Mouse (Mus musculus) heart, embryonic 11.5 days (tissue): ENCODE data around the gene Capg. TPM values are rescaled to one million over a fixed set of nuclear protein-coding genes. Genes with fewer than 3 reads are reported as not detected.

Source experiments
- ATAC-seq: fragments of 200-750 bp; cut with Nextera tagmentation; replicated peaks from 2 replicates; pipeline ENCODE4 v1.8.0; 2017; ENCODE audit warnings: moderate library complexity; ENCODE audit not compliant: insufficient number of reproducible peaks, low FRiP score, low TSS enrichment
- H3K27ac ChIP-seq: fragments of 300-500 bp; sonication (generic); 2 replicates; pipeline ENCODE4 v1.5.1; 2014; ENCODE audit warnings: mild to moderate bottlenecking, low read depth, low read length
- H3K27me3 ChIP-seq: fragments of 300-500 bp; sonication (generic); 2 replicates; pipeline ENCODE4 v1.6.1; 2014; ENCODE audit warnings: mild to moderate bottlenecking, low read length, mixed read lengths; ENCODE audit not compliant: control insufficient read depth, insufficient read depth
- H3K36me3 ChIP-seq: fragments of 300-500 bp; sonication (generic); 2 replicates; pipeline ENCODE4 v1.6.1; 2014; ENCODE audit warnings: mild to moderate bottlenecking, low read length, moderate library complexity, mixed read lengths; ENCODE audit not compliant: control insufficient read depth, insufficient read depth
- H3K4me1 ChIP-seq: fragments of 300-500 bp; sonication (generic); 2 replicates; pipeline ENCODE4 v1.6.1; 2014; ENCODE audit warnings: low read length; ENCODE audit not compliant: control insufficient read depth, insufficient read depth
- H3K4me2 ChIP-seq: fragments of 300-500 bp; sonication (generic); 2 replicates; pipeline ENCODE4 v1.6.1; 2014; ENCODE audit warnings: mild to moderate bottlenecking, moderate library complexity
- H3K4me3 ChIP-seq: fragments of 300-500 bp; sonication (generic); 2 replicates; pipeline ENCODE4 v1.5.1; 2014; ENCODE audit warnings: low read depth, low read length
- H3K9ac ChIP-seq: fragments of 300-500 bp; sonication (generic); 2 replicates; pipeline ENCODE4 v1.6.1; 2014; ENCODE audit warnings: mild to moderate bottlenecking, low read depth, low read length, moderate library complexity
- H3K9me3 ChIP-seq: fragments of 300-500 bp; sonication (generic); replicated peaks from 2 replicates; pipeline ENCODE4 v1.6.1; 2016; ENCODE audit warnings: low read length; ENCODE audit not compliant: control insufficient read depth
- WGBS: fragments of 180-500 bp; shearing (Covaris S2); extraction: QIAGEN DNeasy Blood & Tissue Kit; methylation state at CpG from one replicate; pipeline ENCODE4 v1.1.7; 2014; ENCODE audit not compliant: insufficient replicate concordance; 5-methylcytosine and 5-hydroxymethylcytosine counted together
- polyA plus RNA-seq: library from polyadenylated mRNA; unstranded; fragments of >200 nt; fragmentation: Nextera tagmentation; extraction: Ambion mirVana; gene quantifications from 2 replicates; pipeline ENCODE4 v1.2.1, GENCODE M21; 2014

Gene Capg
- polyA plus RNA-seq, 1 experiment from 2014 or later = 25.9 TPM

DNA sequence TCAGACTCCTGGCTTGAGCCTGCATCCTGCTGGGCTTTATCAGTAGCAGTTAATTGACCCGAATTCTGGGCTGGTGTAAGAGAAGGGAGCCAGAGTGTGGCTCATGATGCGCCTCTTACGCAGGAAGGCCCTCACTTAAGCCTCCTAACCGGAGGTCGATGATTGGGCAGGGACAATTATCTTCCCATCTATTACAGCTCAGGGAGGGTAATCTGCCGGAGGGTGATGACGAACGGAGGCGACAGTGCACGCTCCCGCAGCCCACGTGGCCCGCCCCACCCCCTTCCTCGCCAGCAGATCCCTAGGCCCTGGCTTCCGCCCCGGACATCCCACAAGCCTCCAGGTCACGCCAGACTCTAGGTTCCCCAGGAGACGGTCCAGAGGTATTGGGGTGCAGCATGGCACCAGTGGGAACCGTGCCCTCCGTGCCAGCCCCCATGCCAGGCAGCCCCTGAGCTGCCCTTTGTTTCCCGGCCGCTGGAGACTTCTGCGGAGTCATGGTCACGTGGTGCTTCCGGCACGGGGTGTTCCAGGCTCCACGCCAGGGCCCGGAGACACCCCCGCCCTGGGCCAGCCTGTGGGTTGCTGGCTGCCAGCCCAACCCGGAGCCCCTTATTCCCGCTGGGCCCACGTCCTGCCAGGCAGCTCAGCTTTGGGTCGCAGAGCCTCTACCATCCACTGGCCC, 31.7 kb upstream of the Capg start:
- no peaks in the 10 kb centered on the region for H3K9me3 ChIP-seq
- H3K4me3 ChIP-seq = peak overlapping the region; percentile 36
- 3% methylated on average over 28 of the region's 33 CpGs for WGBS
- peak; percentile 81 for ATAC-seq
- peak overlapping the region; percentile 83 for H3K9ac ChIP-seq
- H3K36me3 ChIP-seq = no peaks in the 10 kb centered on the region
- peak overlapping the region; percentile 80 for H3K27ac ChIP-seq
- peak overlapping the region; percentile 71 for H3K4me2 ChIP-seq
- peaks cover 19% of the 10 kb centered on the region for H3K4me1 ChIP-seq
- no peaks in the 10 kb centered on the region for H3K27me3 ChIP-seq

DNA sequence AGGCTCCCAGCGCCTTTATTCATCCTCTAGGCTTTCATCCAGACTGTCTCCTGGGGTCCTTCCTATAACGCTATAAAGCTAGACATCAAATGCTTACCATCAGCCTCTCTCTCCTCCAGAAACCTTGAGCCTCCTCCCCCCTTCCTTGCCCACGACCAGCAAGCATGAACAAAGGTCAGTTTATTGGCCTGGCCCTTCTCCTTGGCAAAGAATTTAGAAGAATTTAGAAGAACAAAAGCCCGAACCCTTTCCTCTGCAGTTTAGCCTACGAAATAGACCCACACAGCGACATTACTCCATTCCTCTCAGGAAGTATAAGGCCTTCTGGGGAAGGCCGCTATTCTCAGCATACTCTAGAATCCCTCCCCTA, 31.1 kb upstream of the Capg start:
- WGBS = 50% methylated on average over 7 of the region's 7 CpGs
- Histone ChIP-seq H3K4me2 (peak overlapping the region; percentile 71), H3K9me3 (no peaks in the 10 kb centered on the region), H3K4me3 (peak overlapping the region; percentile 36), H3K27ac (peak overlapping the region; percentile 80), H3K36me3 (no peaks in the 10 kb centered on the region), H3K9ac (peak overlapping the region; percentile 83), H3K4me1 (peaks cover 19% of the 10 kb centered on the region), H3K27me3 (no peaks in the 10 kb centered on the region)
- no peak for ATAC-seq

DNA sequence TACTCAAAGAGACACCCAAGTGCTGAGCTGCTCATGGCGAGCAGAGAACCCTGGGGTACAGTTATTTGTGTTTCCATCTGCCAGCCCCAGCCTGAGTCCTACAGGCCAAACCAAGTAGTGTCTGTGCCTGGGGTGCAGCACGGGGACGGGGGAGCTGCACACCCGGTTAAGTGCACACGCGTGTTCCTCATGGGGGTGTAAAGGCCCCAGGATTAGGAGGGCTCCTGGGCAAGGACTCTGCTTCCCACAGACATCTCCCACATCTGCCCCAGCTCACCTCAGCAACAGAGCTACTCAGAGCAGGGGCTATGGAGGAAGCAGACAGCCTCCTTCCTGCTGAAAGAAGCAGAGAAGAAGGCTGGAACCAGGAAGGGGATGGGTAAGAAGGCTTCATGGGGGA, 28.5 kb upstream of the Capg start:
- ATAC-seq = no peak
- H3K36me3 ChIP-seq = no peaks in the 10 kb centered on the region
- H3K9me3 ChIP-seq = no peaks in the 10 kb centered on the region
- H3K9ac ChIP-seq = no peak overlapping the region
- 93% methylated on average over 6 of the region's 6 CpGs for WGBS
- no peak overlapping the region for H3K4me3 ChIP-seq
- H3K27ac ChIP-seq = no peak overlapping the region
- H3K4me2 ChIP-seq = no peak overlapping the region
- H3K27me3 ChIP-seq = no peaks in the 10 kb centered on the region
- peaks cover 25% of the 10 kb centered on the region for H3K4me1 ChIP-seq

DNA sequence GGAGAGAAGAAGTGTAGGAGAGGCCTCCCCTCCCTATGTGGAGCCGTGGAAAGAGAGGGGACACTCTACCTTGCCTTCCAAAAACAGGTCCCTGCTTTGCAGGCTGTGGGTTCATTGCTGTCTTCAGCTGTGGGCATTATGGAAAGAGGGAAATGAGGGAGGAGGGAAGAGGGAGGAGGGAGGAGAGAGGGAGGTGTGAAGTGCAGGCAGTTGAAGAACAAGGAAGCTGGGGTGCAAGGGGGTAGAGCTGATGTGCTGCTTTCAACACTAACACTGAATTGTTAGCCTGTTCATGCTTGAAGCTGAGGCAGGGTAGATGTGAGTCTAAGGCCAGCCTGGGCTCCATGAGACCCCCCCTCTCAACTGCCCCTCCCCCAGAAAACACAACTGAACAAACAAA, 25.3 kb upstream of the Capg start:
- 62% methylated on average over 1 of the region's 1 CpGs for WGBS
- Histone ChIP-seq H3K9ac (no peak overlapping the region), H3K27me3 (no peaks in the 10 kb centered on the region), H3K36me3 (no peaks in the 10 kb centered on the region), H3K4me1 (peaks cover 9% of the 10 kb centered on the region; the same call in 1 of the 2 replicates), H3K9me3 (no peaks in the 10 kb centered on the region), H3K4me2 (no peak overlapping the region), H3K4me3 (no peak overlapping the region), H3K27ac (no peak overlapping the region)
- no peak for ATAC-seq

DNA sequence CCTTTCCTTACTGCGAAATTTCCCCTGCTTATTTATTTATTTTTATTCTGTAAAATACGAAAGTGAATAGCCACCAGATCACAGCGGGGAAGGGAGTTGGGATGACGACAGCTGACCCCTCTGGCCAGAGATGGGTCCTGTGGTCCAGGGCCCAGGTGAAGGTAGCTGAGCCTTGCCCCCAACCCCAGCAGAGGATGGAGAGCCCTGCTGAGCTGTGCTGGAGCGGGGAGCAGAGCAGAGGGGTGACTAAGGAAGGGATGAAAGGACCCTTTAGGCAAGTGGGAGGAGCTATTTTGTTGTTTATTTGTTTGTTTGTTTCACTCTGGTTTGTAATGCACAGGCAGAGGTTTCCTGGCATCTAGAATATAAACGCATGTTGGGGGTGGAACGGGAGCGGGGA, 24.9 kb upstream of the Capg start:
- H3K4me1 ChIP-seq = peaks cover 9% of the 10 kb centered on the region; the same call in 1 of the 2 replicates
- WGBS = 28% methylated on average over 8 of the region's 8 CpGs
- H3K9ac ChIP-seq = no peak overlapping the region
- no peak overlapping the region for H3K4me2 ChIP-seq
- no peak overlapping the region for H3K4me3 ChIP-seq
- ATAC-seq = no peak
- no peak overlapping the region for H3K27ac ChIP-seq
- H3K9me3 ChIP-seq = no peaks in the 10 kb centered on the region
- no peaks in the 10 kb centered on the region for H3K36me3 ChIP-seq
- H3K27me3 ChIP-seq = no peaks in the 10 kb centered on the region

DNA sequence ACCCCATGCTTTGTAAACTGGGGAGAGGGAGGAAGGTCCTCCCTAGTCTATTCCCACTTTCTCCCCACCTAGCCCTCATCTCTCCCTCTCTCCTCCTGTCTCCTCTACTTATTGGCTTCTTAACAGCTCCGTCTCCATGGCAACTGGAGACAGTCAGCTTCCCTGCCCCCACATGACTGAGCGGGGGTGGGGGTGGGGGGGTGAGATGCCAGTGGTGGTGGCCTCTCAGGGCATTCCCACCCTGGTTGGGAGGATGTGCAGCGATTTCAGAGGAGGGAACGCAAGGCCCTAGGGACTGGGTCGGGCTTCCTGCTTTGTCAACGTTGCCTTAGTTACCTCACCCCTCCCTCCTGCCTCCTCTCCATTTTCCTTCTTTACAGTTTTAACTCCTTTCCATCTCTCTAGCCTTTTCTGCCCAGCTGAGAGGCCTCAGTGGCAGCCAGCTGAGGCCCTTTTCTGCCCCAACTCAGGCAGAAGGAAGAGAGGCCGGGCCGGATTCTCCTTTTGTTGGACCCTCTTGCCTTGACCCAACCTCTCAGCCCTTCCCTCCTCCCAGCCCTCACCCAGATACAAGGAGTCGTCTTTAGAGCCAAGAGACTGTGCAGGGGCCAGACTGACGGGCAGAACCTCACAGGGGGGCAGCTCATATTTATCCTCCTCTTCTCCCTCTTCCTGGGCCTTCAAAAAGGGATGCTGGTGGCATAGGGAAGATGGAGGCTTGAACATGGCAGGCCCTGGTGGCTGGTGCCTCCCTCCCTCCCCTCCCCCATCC, 24.1 kb upstream of the Capg start:
- 19% methylated on average over 10 of the region's 10 CpGs for WGBS
- Histone ChIP-seq H3K9ac (no peak overlapping the region), H3K36me3 (no peaks in the 10 kb centered on the region), H3K27me3 (no peaks in the 10 kb centered on the region), H3K27ac (no peak overlapping the region), H3K9me3 (no peaks in the 10 kb centered on the region), H3K4me3 (no peak overlapping the region), H3K4me2 (no peak overlapping the region), H3K4me1 (peaks cover 9% of the 10 kb centered on the region; the same call in 1 of the 2 replicates)
- no peak; the same call in 1 of the 2 replicates for ATAC-seq

DNA sequence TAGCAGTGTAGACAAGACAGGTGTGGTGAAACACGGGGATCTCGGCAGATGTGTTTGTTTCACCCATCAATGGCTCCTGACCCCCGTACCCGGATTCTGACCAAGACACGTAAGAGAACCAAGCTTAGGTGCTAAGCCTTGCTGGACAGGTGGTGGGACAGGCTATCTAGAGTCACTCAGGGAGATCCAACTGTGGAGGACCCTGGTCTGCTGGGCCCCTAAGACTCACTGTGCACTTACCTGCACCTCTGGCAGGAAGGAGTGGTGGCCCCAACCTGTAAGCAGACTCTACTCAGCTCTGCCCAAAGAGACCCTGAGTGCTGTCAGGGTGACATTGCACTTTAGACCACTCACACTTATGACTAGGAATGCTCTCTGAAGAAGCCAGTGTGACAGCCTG, 23.3 kb upstream of the Capg start:
- Histone ChIP-seq H3K4me3 (no peak overlapping the region), H3K4me2 (no peak overlapping the region)
- no peak for ATAC-seq

DNA sequence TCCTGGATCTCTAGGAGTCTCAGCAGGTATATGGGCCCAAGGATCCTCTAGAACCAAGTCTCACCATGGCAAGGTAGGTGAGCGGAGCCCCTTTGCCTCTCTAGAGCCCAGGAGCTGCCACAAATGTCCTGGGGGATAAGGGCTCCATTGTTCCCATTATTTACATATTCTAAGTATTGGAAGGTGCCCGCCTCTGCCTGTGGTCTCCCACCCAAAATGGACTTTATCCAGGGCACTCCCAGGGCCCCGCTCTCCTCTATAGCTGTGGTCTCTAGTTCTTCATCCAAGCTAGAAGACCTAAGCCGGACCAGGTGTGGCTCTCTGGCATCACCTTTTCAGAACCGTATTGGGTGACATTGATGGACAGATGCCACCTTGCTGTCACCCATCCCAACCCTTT, 22.6 kb upstream of the Capg start, which contains the start of gene Sh2d6:
Gene Sh2d6 (minus strand): TSS at position 101 of the 400 bp plus-strand sequence.
- no peak within 1 kb of the TSS for H3K4me2 ChIP-seq
- WGBS = 79% methylated on average over 5 of the region's 5 CpGs
- H3K36me3 ChIP-seq = no peaks in the 10 kb centered on the region
- no peaks in the 10 kb centered on the region for H3K27me3 ChIP-seq
- H3K9me3 ChIP-seq = no peaks in the 10 kb centered on the region
- no peak within 1 kb of the TSS for H3K4me3 ChIP-seq
- no peak for ATAC-seq
- H3K4me1 ChIP-seq = peaks cover 9% of the 10 kb centered on the region; the same call in 1 of the 2 replicates
- no peak within 1 kb of the TSS for H3K27ac ChIP-seq
- H3K9ac ChIP-seq = no peak within 1 kb of the TSS

More for the DNA sequence above, 23.3 kb upstream of the Capg start:
- Histone ChIP-seq H3K9me3 (no peaks in the 10 kb centered on the region), H3K27me3 (no peaks in the 10 kb centered on the region), H3K9ac (no peak overlapping the region), H3K27ac (no peak overlapping the region), H3K36me3 (no peaks in the 10 kb centered on the region), H3K4me1 (peaks cover 9% of the 10 kb centered on the region; the same call in 1 of the 2 replicates)
- WGBS = 84% methylated on average over 5 of the region's 5 CpGs
